Mouse (Mus musculus) erythroblast, embryonic 14.5 days (primary cell): ENCODE results near the gene Chmp6. TPM values are rescaled to one million over a fixed set of nuclear protein-coding genes. Genes with fewer than 3 reads are reported as not detected.

Source experiments
- H3K27me3 ChIP-seq: 2 replicates; pipeline ENCODE4 v1.6.1; 2012; ENCODE audit warnings: inconsistent platforms; ENCODE audit not compliant: control insufficient read depth
- H3K36me3 ChIP-seq: 2 replicates; pipeline ENCODE4 v1.6.1; 2012; ENCODE audit warnings: mild to moderate bottlenecking, inconsistent platforms; ENCODE audit not compliant: control insufficient read depth
- H3K4me1 ChIP-seq: 2 replicates; pipeline ENCODE4 v1.6.1; 2012; ENCODE audit warnings: inconsistent platforms; ENCODE audit not compliant: control insufficient read depth
- H3K4me3 ChIP-seq: replicated peaks from 2 replicates; pipeline ENCODE3; 2012; ENCODE audit warnings: moderate library complexity, mild to moderate bottlenecking, inconsistent platforms
- H3K9me3 ChIP-seq: 2 replicates; pipeline ENCODE4 v1.6.1; 2012; ENCODE audit warnings: low read length, inconsistent platforms, mixed read lengths; ENCODE audit not compliant: control insufficient read depth
- GATA1 ChIP-seq: IDR thresholded peaks from 2 replicates; pipeline ENCODE4 v1.6.1; 2012; ENCODE audit warnings: low read length, inconsistent platforms, mixed read lengths
- TAL1 ChIP-seq: IDR thresholded peaks from 3 replicates; pipeline ENCODE4 v1.6.1; 2012; ENCODE audit warnings: low read length, inconsistent platforms, mixed read lengths
- polyA plus RNA-seq: library from polyadenylated mRNA; stranded (reverse); fragments of >175 nt; gene quantifications from 2 replicates; pipeline ENCODE4 v1.2.3, GENCODE M21; 2012

Gene Chmp6
- polyA plus RNA-seq, 1 experiment = 2.7 TPM

DNA sequence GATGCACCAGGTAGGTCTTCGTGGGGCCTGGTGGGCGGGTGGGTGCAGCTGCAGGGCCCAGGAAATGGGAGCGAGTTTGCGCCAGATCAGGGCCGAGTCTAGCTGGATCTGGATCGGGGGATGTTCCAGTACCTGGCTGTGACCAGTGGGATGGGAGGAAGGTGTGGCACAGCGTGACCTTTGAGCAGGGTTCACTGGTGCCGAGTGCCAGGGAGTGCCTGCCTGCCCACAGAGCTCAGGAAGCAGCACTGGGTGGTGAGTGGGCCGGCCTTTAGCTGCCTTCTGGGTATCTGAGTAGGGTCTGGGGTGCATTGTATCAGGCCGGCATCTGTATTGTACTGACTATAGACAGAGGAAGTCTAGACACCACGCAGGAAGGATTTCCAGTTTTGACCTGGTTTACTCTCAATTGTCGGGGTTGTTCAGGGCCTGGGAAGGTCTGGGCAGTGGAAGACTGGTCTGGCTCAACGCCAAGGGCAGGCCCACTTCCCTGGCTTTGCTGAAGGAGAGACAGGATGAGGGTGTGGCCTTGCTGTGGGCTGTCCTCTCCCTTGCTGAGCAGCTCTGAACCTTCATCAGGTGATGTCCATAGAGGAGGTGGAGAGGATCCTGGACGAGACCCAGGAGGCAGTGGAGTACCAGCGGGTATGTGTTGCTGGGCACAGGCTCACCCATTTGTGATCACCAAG is 3.0 kb downstream of the Chmp6 start:
- H3K4me1 ChIP-seq = peaks cover 34% of the 10 kb centered on the region
- H3K4me3 ChIP-seq = no peak overlapping the region
- peaks cover 49% of the 10 kb centered on the region for H3K36me3 ChIP-seq
- no peaks in the 10 kb centered on the region for H3K27me3 ChIP-seq
- no peaks in the 10 kb centered on the region for H3K9me3 ChIP-seq
- TF ChIP-seq GATA1 = no peak
- TF ChIP-seq TAL1 = no peak

- Histone ChIP-seq H3K27me3 (no peaks in the 10 kb centered on the region), H3K36me3 (peaks cover 49% of the 10 kb centered on the region), H3K4me3 (no peak overlapping the region), H3K9me3 (no peaks in the 10 kb centered on the region), H3K4me1 (peaks cover 34% of the 10 kb centered on the region)
- TF ChIP-seq GATA1 (no peak), TAL1 (no peak)
Observed at GRCm38 (mm10) chr11:119916834-119917469, 3.7 kb downstream of the Chmp6 start.

GRCm38 (mm10) chr11:119918521-119918920 is 5.3 kb downstream of the Chmp6 start:
- no peak overlapping the region for H3K4me3 ChIP-seq
- peaks cover 49% of the 10 kb centered on the region for H3K36me3 ChIP-seq
- peaks cover 26% of the 10 kb centered on the region for H3K4me1 ChIP-seq
- H3K27me3 ChIP-seq = no peaks in the 10 kb centered on the region
- H3K9me3 ChIP-seq = no peaks in the 10 kb centered on the region
- TF ChIP-seq TAL1 (no peak), GATA1 (no peak)

DNA sequence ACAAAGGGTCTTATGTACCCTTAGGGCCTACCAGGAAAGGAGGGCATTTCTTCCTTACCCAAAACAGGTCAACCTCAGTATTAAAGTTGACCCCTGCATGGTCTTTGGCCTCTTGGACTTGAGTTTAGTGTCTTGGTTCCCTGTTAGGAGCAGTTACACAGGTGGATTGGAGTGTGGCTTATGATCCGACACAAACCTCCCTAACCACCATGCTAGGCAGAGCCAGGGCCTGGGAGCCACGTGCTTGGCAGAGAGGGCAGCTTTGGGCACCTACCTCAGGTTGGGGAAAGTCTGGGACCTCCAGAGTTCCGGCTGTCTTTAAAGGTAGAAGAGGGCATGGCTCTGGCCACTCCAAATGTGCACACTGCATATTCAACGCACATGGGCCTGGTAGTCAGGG is 6.2 kb downstream of the Chmp6 start:
- Histone ChIP-seq H3K9me3 (no peaks in the 10 kb centered on the region), H3K4me3 (no peak overlapping the region), H3K36me3 (peaks cover 49% of the 10 kb centered on the region), H3K4me1 (peaks cover 17% of the 10 kb centered on the region), H3K27me3 (no peaks in the 10 kb centered on the region)
- TF ChIP-seq GATA1 (no peak), TAL1 (no peak)

GRCm38 (mm10) chr11:119919897-119920296 is 6.7 kb downstream of the Chmp6 start:
- H3K4me1 ChIP-seq = peaks cover 13% of the 10 kb centered on the region
- no peak overlapping the region for H3K4me3 ChIP-seq
- H3K36me3 ChIP-seq = peaks cover 49% of the 10 kb centered on the region
- TF ChIP-seq TAL1 (no peak), GATA1 (no peak)
- no peaks in the 10 kb centered on the region for H3K9me3 ChIP-seq
- H3K27me3 ChIP-seq = no peaks in the 10 kb centered on the region

DNA sequence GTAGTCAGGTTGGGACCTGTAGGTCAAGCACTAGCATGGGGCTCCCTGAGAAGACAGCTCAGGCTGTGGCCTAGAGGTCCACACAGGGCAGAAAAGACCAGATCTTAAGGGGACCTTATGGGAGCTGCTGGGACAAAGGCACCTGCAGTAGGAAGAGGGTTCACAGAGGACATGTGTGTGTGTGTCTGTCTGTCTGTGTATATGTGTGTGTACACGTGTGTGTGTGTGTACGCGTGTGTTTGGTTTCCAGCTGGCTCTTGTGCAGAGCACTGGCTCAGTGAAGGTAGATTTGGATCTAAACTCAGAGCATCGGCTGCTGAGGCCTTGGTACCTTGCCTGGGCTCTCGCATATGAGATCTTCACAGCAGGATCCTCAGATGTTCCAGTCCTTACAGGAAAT is 7.4 kb downstream of the Chmp6 start:
- no peak overlapping the region for H3K4me3 ChIP-seq
- H3K27me3 ChIP-seq = no peaks in the 10 kb centered on the region
- no peak for TF ChIP-seq GATA1
- no peak for TF ChIP-seq TAL1
- H3K4me1 ChIP-seq = peaks cover 5% of the 10 kb centered on the region
- no peaks in the 10 kb centered on the region for H3K9me3 ChIP-seq
- H3K36me3 ChIP-seq = peaks cover 46% of the 10 kb centered on the region

GRCm38 (mm10) chr11:119925176-119925575 is 11.9 kb downstream of the Chmp6 start:
- TF ChIP-seq TAL1 (no peak), GATA1 (no peak)
- Histone ChIP-seq H3K36me3 (peaks cover 1% of the 10 kb centered on the region), H3K4me1 (peaks cover 5% of the 10 kb centered on the region), H3K9me3 (no peaks in the 10 kb centered on the region), H3K4me3 (no peak overlapping the region), H3K27me3 (no peaks in the 10 kb centered on the region)

- H3K9me3 ChIP-seq = peaks cover 2% of the 10 kb centered on the region; the same call in 1 of the 2 replicates
- no peaks in the 10 kb centered on the region for H3K36me3 ChIP-seq
- peaks cover 2% of the 10 kb centered on the region; the same call in 1 of the 2 replicates for H3K27me3 ChIP-seq
- TF ChIP-seq TAL1 (no peak), GATA1 (no peak)
- no peak overlapping the region for H3K4me3 ChIP-seq
- peaks cover 5% of the 10 kb centered on the region for H3K4me1 ChIP-seq
Observed at GRCm38 (mm10) chr11:119926762-119927161, 13.5 kb downstream of the Chmp6 start.

- Histone ChIP-seq H3K36me3 (no peaks in the 10 kb centered on the region), H3K27me3 (peaks cover 7% of the 10 kb centered on the region)
- TF ChIP-seq TAL1 (no peak), GATA1 (no peak)
Observed at GRCm38 (mm10) chr11:119928023-119928681, 14.9 kb downstream of the Chmp6 start.

More at GRCm38 (mm10) chr11:119928023-119928681, 14.9 kb downstream of the Chmp6 start:
- Histone ChIP-seq H3K4me3 (peak overlapping the region; percentile 17), H3K4me1 (peaks cover 5% of the 10 kb centered on the region), H3K9me3 (peaks cover 2% of the 10 kb centered on the region; the same call in 1 of the 2 replicates)
